Mouse (Mus musculus) forebrain, embryonic 11.5 days (tissue): ENCODE data around the gene Nav1. TPM values are rescaled to one million over a fixed set of nuclear protein-coding genes. Genes with fewer than 3 reads are reported as not detected.

Experiments
- ATAC-seq: fragments of 200-750 bp; cut with Nextera tagmentation; replicated peaks from 2 replicates; pipeline ENCODE4 v1.8.0; 2017; ENCODE audit warnings: moderate TSS enrichment; ENCODE audit not compliant: low FRiP score
- DNase-seq: peaks from one replicate; pipeline ENCODE4 v3.0.0-alpha.2; 2017; ENCODE audit warnings: low spot score
- H3K27ac ChIP-seq: fragments of 300-500 bp; sonication (generic); 2 replicates; pipeline ENCODE4 v1.5.1; 2014; ENCODE audit warnings: low read depth, low read length
- H3K27me3 ChIP-seq: fragments of 300-500 bp; sonication (generic); 2 replicates; pipeline ENCODE4 v1.6.1; 2014; ENCODE audit warnings: mild to moderate bottlenecking, low read length, mixed read lengths; ENCODE audit not compliant: control insufficient read depth, insufficient read depth
- H3K36me3 ChIP-seq: fragments of 300-500 bp; sonication (generic); 2 replicates; pipeline ENCODE4 v1.6.1; 2014; ENCODE audit warnings: mild to moderate bottlenecking, low read length, moderate library complexity, mixed read lengths; ENCODE audit not compliant: control insufficient read depth, insufficient read depth
- H3K4me1 ChIP-seq: fragments of 300-500 bp; sonication (generic); replicated peaks from 2 replicates; pipeline ENCODE4 v1.6.1; 2014; ENCODE audit warnings: low read length, mixed read lengths; ENCODE audit not compliant: control insufficient read depth, insufficient read depth
- H3K4me2 ChIP-seq: fragments of 300-500 bp; sonication (generic); 2 replicates; pipeline ENCODE4 v1.6.1; 2014; ENCODE audit warnings: low read depth, mild to moderate bottlenecking, low read length, moderate library complexity, mixed read lengths; ENCODE audit not compliant: severe bottlenecking
- H3K4me3 ChIP-seq: fragments of 300-500 bp; sonication (generic); 2 replicates; pipeline ENCODE4 v1.5.1; 2014; ENCODE audit warnings: low read depth, low read length
- H3K9ac ChIP-seq: fragments of 300-500 bp; sonication (generic); 2 replicates; pipeline ENCODE4 v1.6.1; 2014; ENCODE audit warnings: low read length
- H3K9me3 ChIP-seq: fragments of 300-500 bp; sonication (generic); 2 replicates; pipeline ENCODE4 v1.6.1; 2016; ENCODE audit warnings: low read length, mixed read lengths; ENCODE audit not compliant: control insufficient read depth
- WGBS: fragments of 180-500 bp; shearing (Covaris S2); extraction: QIAGEN DNeasy Blood & Tissue Kit; methylation state at CpG from one replicate; pipeline ENCODE4 v1.1.7; 2014; 5-methylcytosine and 5-hydroxymethylcytosine counted together
- polyA plus RNA-seq: library from polyadenylated mRNA; unstranded; fragments of >200 nt; fragmentation: Nextera tagmentation; extraction: Ambion mirVana; gene quantifications from 2 replicates; pipeline ENCODE4 v1.2.1, GENCODE M21; 2014

Gene Nav1
- polyA plus RNA-seq, 1 experiment from 2014 or later, result 26.9 TPM

DNA sequence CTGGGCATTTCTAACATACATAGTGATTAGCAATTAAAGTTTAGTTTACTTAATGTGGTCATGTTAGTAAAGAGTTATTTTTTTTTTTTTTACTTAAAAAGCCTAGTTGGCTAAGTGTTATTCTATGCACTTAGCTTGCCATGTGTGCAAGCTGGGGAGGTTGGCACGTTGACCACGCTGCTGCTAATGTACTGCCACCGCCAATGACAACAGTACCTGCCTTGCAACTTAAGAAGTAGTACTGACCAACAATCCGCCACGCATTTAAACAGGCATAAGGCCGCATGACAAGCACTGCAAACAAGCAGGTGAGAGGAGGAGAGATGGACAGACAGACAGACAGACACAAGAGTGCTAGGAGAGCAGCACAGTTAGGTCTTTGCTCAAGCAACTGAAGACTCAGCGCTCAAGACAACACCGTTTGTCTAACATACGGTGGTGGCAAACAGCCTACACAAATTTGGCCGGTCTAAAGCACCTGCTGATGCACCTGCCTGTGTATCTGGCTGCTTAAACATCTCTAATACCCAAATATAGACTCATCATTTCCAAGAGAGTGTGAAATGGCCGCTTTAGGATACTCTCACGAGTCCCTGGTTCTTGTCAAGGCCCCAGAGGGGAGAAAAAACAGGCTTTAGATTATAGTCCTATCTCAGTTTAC lies 610 bp downstream of the Nav1 start:
- no peak overlapping the region for H3K27ac ChIP-seq
- H3K4me2 ChIP-seq, result no peak overlapping the region
- H3K4me1 ChIP-seq, result peaks cover 9% of the 10 kb centered on the region
- no peak overlapping the region for H3K9ac ChIP-seq
- H3K9me3 ChIP-seq, result no peaks in the 10 kb centered on the region
- H3K36me3 ChIP-seq, result no peaks in the 10 kb centered on the region
- no peak overlapping the region for H3K4me3 ChIP-seq
- H3K27me3 ChIP-seq, result no peaks in the 10 kb centered on the region
- no peak for DNase-seq
- WGBS, result 93% methylated on average over 12 of the region's 12 CpGs
- no peak for ATAC-seq

- no peak overlapping the region for H3K27ac ChIP-seq
- WGBS, result 89% methylated on average over 5 of the region's 5 CpGs
- no peak overlapping the region for H3K4me2 ChIP-seq
- H3K4me3 ChIP-seq, result no peak overlapping the region
- H3K9me3 ChIP-seq, result no peaks in the 10 kb centered on the region
- H3K27me3 ChIP-seq, result no peaks in the 10 kb centered on the region
- ATAC-seq (no peak), DNase-seq (no peak)
- H3K9ac ChIP-seq, result no peak overlapping the region
- H3K36me3 ChIP-seq, result no peaks in the 10 kb centered on the region
- peaks cover 9% of the 10 kb centered on the region for H3K4me1 ChIP-seq
Measured at GRCm38 (mm10) chr1:135605530-135605929, 1.6 kb downstream of the Nav1 start.

GRCm38 (mm10) chr1:135604361-135605052 lies 2.6 kb downstream of the Nav1 start:
- Histone ChIP-seq H3K9me3 (no peaks in the 10 kb centered on the region), H3K4me3 (no peak overlapping the region), H3K27me3 (no peaks in the 10 kb centered on the region), H3K4me1 (peaks cover 12% of the 10 kb centered on the region), H3K36me3 (no peaks in the 10 kb centered on the region), H3K4me2 (no peak overlapping the region), H3K27ac (no peak overlapping the region), H3K9ac (no peak overlapping the region)
- no peak for DNase-seq
- ATAC-seq, result no peak
- WGBS, result 83% methylated on average over 7 of the region's 7 CpGs

- ATAC-seq, result peak; percentile 88
- peak overlapping the region; percentile 32 for H3K9ac ChIP-seq
- H3K4me3 ChIP-seq, result no peak overlapping the region
Measured at GRCm38 (mm10) chr1:135603121-135603870, 3.8 kb downstream of the Nav1 start.

GRCm38 (mm10) chr1:135600023-135601005 lies 6.8 kb downstream of the Nav1 start:
- 53% methylated on average over 15 of the region's 15 CpGs for WGBS
- DNase-seq, result no peak
- Histone ChIP-seq H3K9me3 (no peaks in the 10 kb centered on the region), H3K27ac (no peak overlapping the region), H3K36me3 (no peaks in the 10 kb centered on the region), H3K4me3 (no peak overlapping the region), H3K4me2 (no peak overlapping the region), H3K4me1 (peaks cover 14% of the 10 kb centered on the region), H3K27me3 (no peaks in the 10 kb centered on the region), H3K9ac (no peak overlapping the region)
- no peak for ATAC-seq

More at GRCm38 (mm10) chr1:135603121-135603870, 3.8 kb downstream of the Nav1 start:
- peak; percentile 74 for DNase-seq
- WGBS, result 38% methylated on average over 11 of the region's 11 CpGs
- Histone ChIP-seq H3K36me3 (no peaks in the 10 kb centered on the region), H3K27ac (peak overlapping the region; percentile 50; the same call in 1 of the 2 replicates), H3K9me3 (no peaks in the 10 kb centered on the region), H3K4me2 (peak overlapping the region; percentile 36), H3K4me1 (peaks cover 14% of the 10 kb centered on the region), H3K27me3 (no peaks in the 10 kb centered on the region)

GRCm38 (mm10) chr1:135598251-135598879 lies 8.7 kb downstream of the Nav1 start:
- Histone ChIP-seq H3K27ac (no peak overlapping the region), H3K4me1 (peaks cover 12% of the 10 kb centered on the region), H3K4me3 (no peak overlapping the region), H3K4me2 (no peak overlapping the region), H3K9ac (no peak overlapping the region), H3K36me3 (no peaks in the 10 kb centered on the region), H3K9me3 (no peaks in the 10 kb centered on the region), H3K27me3 (no peaks in the 10 kb centered on the region)
- ATAC-seq (no peak), DNase-seq (no peak)
- WGBS, result 77% methylated on average over 8 of the region's 8 CpGs

GRCm38 (mm10) chr1:135594279-135594903 lies 12.7 kb downstream of the Nav1 start:
- no peak for DNase-seq
- H3K9me3 ChIP-seq, result no peaks in the 10 kb centered on the region
- H3K4me1 ChIP-seq, result peaks cover 3% of the 10 kb centered on the region; the same call in 1 of the 2 replicates
- H3K27ac ChIP-seq, result no peak overlapping the region
- no peak overlapping the region for H3K4me3 ChIP-seq
- no peak overlapping the region for H3K4me2 ChIP-seq
- no peak overlapping the region for H3K9ac ChIP-seq
- no peaks in the 10 kb centered on the region for H3K36me3 ChIP-seq
- ATAC-seq, result no peak
- 36% methylated on average over 9 of the region's 9 CpGs for WGBS
- no peaks in the 10 kb centered on the region for H3K27me3 ChIP-seq
